Mouse (Mus musculus) forebrain, postnatal 0 days (tissue): Measurements from ENCODE around the gene Dync1li2. TPM values are rescaled to one million over a fixed set of nuclear protein-coding genes. Genes with fewer than 3 reads are reported as not detected.
A peak's percentile ranks its signal among the peaks of the same experiment; 100 is the strongest.

Experiments used
- ATAC-seq: fragments of 200-750 bp; cut with Nextera tagmentation; 2 replicates; pipeline ENCODE4 v1.8.0; 2017; ENCODE audit warnings: mild to moderate bottlenecking, moderate library complexity
- DNase-seq: peaks from one replicate; pipeline ENCODE4 v3.0.0-alpha.2; 2015
- H3K27ac ChIP-seq: fragments of 300-500 bp; sonication (generic); 2 replicates; pipeline ENCODE4 v1.5.1; 2014; ENCODE audit warnings: low read depth, mild to moderate bottlenecking, antibody characterized with exemption, low read length, moderate library complexity, mixed read lengths
- H3K27me3 ChIP-seq: fragments of 300-500 bp; sonication (generic); 2 replicates; pipeline ENCODE4 v1.6.1; 2014; ENCODE audit warnings: mild to moderate bottlenecking, low read length, mixed read lengths; ENCODE audit not compliant: insufficient read depth
- H3K36me3 ChIP-seq: fragments of 300-500 bp; sonication (generic); 2 replicates; pipeline ENCODE4 v1.6.1; 2014; ENCODE audit warnings: mild to moderate bottlenecking, moderate library complexity; ENCODE audit not compliant: insufficient read depth
- H3K4me1 ChIP-seq: fragments of 300-500 bp; sonication (generic); 2 replicates; pipeline ENCODE4 v1.6.1; 2014; ENCODE audit warnings: antibody characterized with exemption; ENCODE audit not compliant: insufficient read depth
- H3K4me2 ChIP-seq: fragments of 300-500 bp; sonication (generic); 2 replicates; pipeline ENCODE4 v1.6.1; 2014; ENCODE audit warnings: low read depth, mild to moderate bottlenecking, moderate library complexity
- H3K4me3 ChIP-seq: fragments of 300-500 bp; sonication (generic); 2 replicates; pipeline ENCODE4 v1.5.1; 2014; ENCODE audit warnings: low read depth, low read length, mixed read lengths
- H3K9ac ChIP-seq: fragments of 300-500 bp; sonication (generic); 2 replicates; pipeline ENCODE4 v1.6.1; 2014; ENCODE audit warnings: mild to moderate bottlenecking
- H3K9me3 ChIP-seq: fragments of 300-500 bp; sonication (generic); 2 replicates; pipeline ENCODE4 v1.6.1; 2016; ENCODE audit warnings: low read length
- CTCF ChIP-seq: sonication (generic); IDR thresholded peaks from 2 replicates; pipeline ENCODE4 v1.5.1; 2016; ENCODE audit warnings: antibody characterized with exemption, control low read depth, low read depth
- WGBS: fragments of 180-500 bp; shearing (Covaris S2); extraction: QIAGEN DNeasy Blood & Tissue Kit; methylation state at CpG from one replicate; pipeline ENCODE4 v1.1.7; 2014; 5-methylcytosine and 5-hydroxymethylcytosine counted together
- polyA plus RNA-seq: library from polyadenylated mRNA; unstranded; fragments of >200 nt; fragmentation: Nextera tagmentation; extraction: Ambion mirVana; gene quantifications from 2 replicates; pipeline ENCODE4 v1.2.1, GENCODE M21; 2015
- total RNA-seq: library from RNA; depleted of rRNA; stranded (reverse); fragments of >200 nt; gene quantifications from 2 replicates; pipeline ENCODE4 v1.2.3, GENCODE M21; 2014

The Dync1li2 gene
- total and polyA plus RNA-seq, 2 experiments from 2014 or later, result 74.0 to 125 TPM

DNA sequence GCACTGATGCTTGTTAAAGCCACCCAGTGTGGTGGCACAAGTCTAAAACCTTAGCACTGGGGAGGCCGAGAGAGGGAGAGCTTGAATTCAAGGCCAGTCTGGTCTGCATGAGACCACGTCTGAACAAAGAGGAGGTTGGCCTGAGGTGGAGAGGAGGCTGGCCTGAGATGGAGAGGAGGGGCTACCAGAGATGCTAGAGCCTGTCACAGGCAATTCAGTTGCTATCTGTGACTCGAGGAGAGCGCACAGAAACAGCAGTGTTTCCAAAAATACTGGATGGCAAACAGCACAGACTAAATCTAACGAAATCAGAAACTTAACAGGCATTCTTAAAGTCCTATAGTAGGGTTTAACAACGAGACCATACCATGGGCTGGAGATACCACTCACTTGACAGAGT, 2.4 kb upstream of the Dync1li2 start:
- ATAC-seq (no peak), DNase-seq (no peak)
- H3K9ac ChIP-seq, result no peak overlapping the region
- TF ChIP-seq CTCF, result no peak
- H3K36me3 ChIP-seq, result peaks cover 3% of the 10 kb centered on the region; the same call in 1 of the 2 replicates
- peaks cover 9% of the 10 kb centered on the region for H3K4me1 ChIP-seq
- H3K9me3 ChIP-seq, result no peaks in the 10 kb centered on the region
- no peaks in the 10 kb centered on the region for H3K27me3 ChIP-seq
- no peak overlapping the region for H3K4me3 ChIP-seq
- WGBS, result 61% methylated on average over 6 of the region's 6 CpGs
- no peak overlapping the region for H3K27ac ChIP-seq
- no peak overlapping the region for H3K4me2 ChIP-seq

DNA sequence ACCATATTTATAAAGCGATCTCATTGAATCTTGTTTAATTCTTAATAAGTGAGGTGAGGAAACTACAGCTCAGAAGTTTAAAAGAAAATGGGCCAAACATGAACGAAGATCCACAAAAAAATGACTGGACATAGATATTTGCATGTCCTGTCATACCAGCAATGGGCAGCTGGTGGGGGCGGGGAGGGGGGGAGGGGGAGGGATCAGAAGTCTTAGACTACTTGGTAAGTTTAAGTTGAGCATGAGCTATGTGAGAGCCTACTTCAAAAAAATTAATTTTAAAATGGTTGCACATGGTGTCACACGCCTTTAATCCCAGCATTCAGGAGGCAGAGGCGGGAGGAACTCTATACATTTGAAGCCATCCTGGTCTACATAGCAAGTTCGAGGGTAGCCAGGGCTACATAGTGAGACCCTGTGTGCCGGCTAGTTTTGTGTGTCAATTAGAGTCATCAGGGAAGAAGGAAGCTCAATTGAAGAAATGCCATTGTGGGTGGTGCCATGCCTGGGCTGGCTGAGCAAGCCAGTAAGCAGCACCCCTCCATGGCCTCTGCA, 355 bp upstream of the Dync1li2 start:
- Histone ChIP-seq H3K9me3 (no peaks in the 10 kb centered on the region), H3K27me3 (no peaks in the 10 kb centered on the region), H3K4me1 (peaks cover 9% of the 10 kb centered on the region), H3K4me2 (peak overlapping the region; percentile 81), H3K36me3 (peaks cover 23% of the 10 kb centered on the region), H3K4me3 (peak overlapping the region; percentile 94), H3K27ac (peak overlapping the region; percentile 93; the same call in 1 of the 2 replicates), H3K9ac (peak overlapping the region; percentile 96)
- TF ChIP-seq CTCF, result no peak
- DNase-seq (no peak), ATAC-seq (peak; percentile 8; the same call in 1 of the 2 replicates)
- WGBS, result 64% methylated on average over 7 of the region's 7 CpGs

DNA sequence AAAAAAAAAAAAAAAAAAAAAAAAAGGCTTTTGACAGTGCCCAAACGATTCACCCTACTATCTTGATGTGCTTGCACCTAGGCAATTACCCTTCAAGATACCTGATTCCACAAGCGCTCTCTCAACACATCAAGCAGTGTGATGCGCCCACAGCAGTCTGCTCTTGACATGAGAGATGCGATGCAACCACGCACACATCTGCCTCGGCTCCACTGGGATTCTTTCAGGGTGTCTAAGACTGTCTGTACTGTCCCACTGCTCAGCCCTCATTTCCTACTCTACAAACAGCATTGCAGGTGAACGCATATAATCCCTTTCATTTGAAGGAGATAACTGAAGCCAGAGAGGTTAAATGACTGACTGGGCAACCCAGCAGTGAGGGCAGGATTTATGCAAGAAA, 1.2 kb downstream of the Dync1li2 start:
- Histone ChIP-seq H3K27me3 (no peaks in the 10 kb centered on the region), H3K4me1 (peaks cover 9% of the 10 kb centered on the region), H3K9ac (peak overlapping the region; percentile 96), H3K9me3 (no peaks in the 10 kb centered on the region), H3K27ac (0 out of 2 replicates have a peak overlapping the region, but pooled peaks have one; percentile 93), H3K36me3 (peaks cover 36% of the 10 kb centered on the region), H3K4me2 (peak overlapping the region; percentile 81), H3K4me3 (peak overlapping the region; percentile 94)
- DNase-seq (peak; percentile 18), ATAC-seq (no peak)
- TF ChIP-seq CTCF, result no peak
- 54% methylated on average over 7 of the region's 7 CpGs for WGBS

- Histone ChIP-seq H3K9ac (no peak overlapping the region), H3K4me3 (no peak overlapping the region), H3K27me3 (no peaks in the 10 kb centered on the region), H3K9me3 (no peaks in the 10 kb centered on the region), H3K4me2 (no peak overlapping the region), H3K36me3 (peaks cover 52% of the 10 kb centered on the region), H3K27ac (no peak overlapping the region), H3K4me1 (peaks cover 13% of the 10 kb centered on the region)
- ATAC-seq, result no peak
- 96% methylated on average over 8 of the region's 8 CpGs for WGBS
- DNase-seq, result no peak
- TF ChIP-seq CTCF, result no peak
Observed at GRCm38 (mm10) chr8:104439461-104439860, 3.4 kb downstream of the Dync1li2 start.

- Histone ChIP-seq H3K4me3 (no peak overlapping the region), H3K27me3 (no peaks in the 10 kb centered on the region), H3K27ac (no peak overlapping the region), H3K9ac (no peak overlapping the region), H3K4me1 (peaks cover 13% of the 10 kb centered on the region), H3K4me2 (no peak overlapping the region), H3K9me3 (no peaks in the 10 kb centered on the region), H3K36me3 (peaks cover 64% of the 10 kb centered on the region)
- ATAC-seq (no peak), DNase-seq (no peak)
- 93% methylated on average over 13 of the region's 13 CpGs for WGBS
- no peak for TF ChIP-seq CTCF
Observed at GRCm38 (mm10) chr8:104437494-104438135, 5.2 kb downstream of the Dync1li2 start.

- ATAC-seq, result no peak
- H3K27me3 ChIP-seq, result no peaks in the 10 kb centered on the region
- peaks cover 74% of the 10 kb centered on the region for H3K36me3 ChIP-seq
- H3K9me3 ChIP-seq, result no peaks in the 10 kb centered on the region
- WGBS, result 86% methylated on average over 4 of the region's 4 CpGs
- peaks cover 12% of the 10 kb centered on the region for H3K4me1 ChIP-seq
- peak overlapping the region; percentile 35; the same call in 1 of the 2 replicates for H3K9ac ChIP-seq
- no peak overlapping the region for H3K4me3 ChIP-seq
- no peak overlapping the region for H3K4me2 ChIP-seq
- no peak for DNase-seq
- TF ChIP-seq CTCF, result no peak
- peak overlapping the region; percentile 70 for H3K27ac ChIP-seq
Observed at GRCm38 (mm10) chr8:104436591-104436990, 6.3 kb downstream of the Dync1li2 start.

DNA sequence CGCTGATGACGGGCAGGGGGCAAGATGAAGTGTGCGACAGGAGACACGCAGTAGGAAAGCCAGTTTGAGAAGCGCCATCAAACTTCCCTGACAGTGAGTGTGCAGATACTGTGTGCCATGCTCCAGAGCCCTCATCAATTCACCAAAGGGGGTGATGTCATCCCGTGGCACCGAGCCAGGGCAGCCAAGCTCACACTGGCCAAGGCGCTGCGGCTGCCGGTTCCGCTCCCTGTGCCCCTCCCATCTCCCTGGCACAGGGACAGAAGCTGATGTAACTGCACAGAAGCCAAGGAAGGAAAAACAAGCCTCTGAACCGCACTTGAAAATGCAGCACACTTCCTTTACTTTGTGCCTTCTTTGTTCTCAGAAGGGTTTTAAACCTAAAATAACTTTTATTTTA, 6.8 kb downstream of the Dync1li2 start:
- peak overlapping the region; percentile 70 for H3K27ac ChIP-seq
- H3K9ac ChIP-seq, result peak overlapping the region; percentile 35; the same call in 1 of the 2 replicates
- no peak for TF ChIP-seq CTCF
- H3K27me3 ChIP-seq, result no peaks in the 10 kb centered on the region
- 12% methylated on average over 12 of the region's 12 CpGs for WGBS
- H3K4me3 ChIP-seq, result no peak overlapping the region
- DNase-seq (peak; percentile 94), ATAC-seq (peak; percentile 97)
- no peaks in the 10 kb centered on the region for H3K9me3 ChIP-seq
- H3K4me1 ChIP-seq, result peaks cover 7% of the 10 kb centered on the region
- H3K36me3 ChIP-seq, result peaks cover 79% of the 10 kb centered on the region
- H3K4me2 ChIP-seq, result peak overlapping the region; percentile 25; the same call in 1 of the 2 replicates
